Mouse (Mus musculus) heart, embryonic 13.5 days (tissue): ENCODE measurements around the gene Krt76. TPM values are rescaled to one million over a fixed set of nuclear protein-coding genes. Genes with fewer than 3 reads are reported as not detected.

Experiments used
- microRNA-seq: library from miRNA; unstranded; fragments of <30 nt; microRNA quantifications from one replicate; pipeline ENCODE4, GENCODE M21; 2016
- polyA plus RNA-seq: library from polyadenylated mRNA; unstranded; fragments of >200 nt; fragmentation: Nextera tagmentation; extraction: Ambion mirVana; gene quantifications from 2 replicates; pipeline ENCODE4 v1.2.1, GENCODE M21; 2015

The Krt76 gene
- polyA plus RNA-seq, 1 experiment from 2014 or later: not detected

Small RNA genes within 50 kb of the gene (microRNA-seq; reads per million reads assigned to microRNA genes)
- not detected for gene Gm44356

Other genes with a start within 250 kb of the Krt76 start
- gene Gm5478, start 245.5 kb downstream of the Krt76 start, polyA plus RNA-seq: not detected in 2 replicates
- gene Krt6b, start 212.6 kb downstream of the Krt76 start, polyA plus RNA-seq: not detected in 2 replicates
- not detected in 2 replicates for gene Krt6a, start 198.6 kb downstream of the Krt76 start, polyA plus RNA-seq
- 0.59 and 3.6 TPM in 2 replicates for gene Krt5, start 180.0 kb downstream of the Krt76 start, polyA plus RNA-seq
- gene Krt71, start 149.8 kb downstream of the Krt76 start, polyA plus RNA-seq: not detected in 2 replicates
- gene Krt72, start 106.5 kb downstream of the Krt76 start, polyA plus RNA-seq: not detected in 2 replicates
- not detected in 2 replicates for gene Krt73, start 90.6 kb downstream of the Krt76 start, polyA plus RNA-seq
- not detected in 2 replicates for gene Krt2, start 74.8 kb downstream of the Krt76 start, polyA plus RNA-seq
- gene Krt1, start 42.1 kb downstream of the Krt76 start, polyA plus RNA-seq: 0.28 and 0.41 TPM in 2 replicates
- not detected in 2 replicates for gene Krt77, start 23.2 kb downstream of the Krt76 start, polyA plus RNA-seq
- gene Krt4, start 31.8 kb upstream of the Krt76 start, polyA plus RNA-seq: 0.06 and 0.07 TPM in 2 replicates
- gene Krt79, start 47.4 kb upstream of the Krt76 start, polyA plus RNA-seq: 0.45 and 0.56 TPM in 2 replicates
- not detected in 2 replicates for gene Krt78, start 61.4 kb upstream of the Krt76 start, polyA plus RNA-seq
- gene Krt8, start 111.6 kb upstream of the Krt76 start, polyA plus RNA-seq: 21.7 and 24.9 TPM in 2 replicates
- gene Krt18, start 135.3 kb upstream of the Krt76 start, polyA plus RNA-seq: 34.6 and 36.0 TPM in 2 replicates
- gene Eif4b, start 180.9 kb upstream of the Krt76 start, polyA plus RNA-seq: 65.7 and 72.3 TPM in 2 replicates
- gene Tns2, start 207.5 kb upstream of the Krt76 start, polyA plus RNA-seq: 26.3 and 32.5 TPM in 2 replicates
- 19.5 and 20.0 TPM in 2 replicates for gene Spryd3, start 243.3 kb upstream of the Krt76 start, polyA plus RNA-seq